In genomic region chr13:33190486-33190885, GRCm38 (mm10) we compare ENCODE assay signal across 8 mouse cellular contexts. TPM values are rescaled to one million over a fixed set of nuclear protein-coding genes. Genes with fewer than 3 reads are reported as not detected.
DNase-seq lines count a peak whose midpoint lies in the region.
"Had no signal": no experiment of that assay in that cellular context is flagged by ENCODE, and none has a peak within 500 bp of the region (broad histone marks: within the 10 kb centered on the region; RNA-seq: fewer than 3 reads in every experiment).

No protein-coding gene starts in this region.

- peak; percentile 11 for DNase-seq in 3T3-L1 (ENCODE audit: low read depth, low spot score)
- peak; percentile 19 to 72 for DNase-seq in adrenal gland, adult (ENCODE audit: inconsistent age in 2 of 2, low spot score in 1 of 2)
- DNase-seq in adrenal gland, adult 8-10 months, result peak; percentile 42
- peak; percentile 47 for DNase-seq in adrenal gland, postnatal 14 days
- DNase-seq in ovary, adult 18-20 months (ENCODE audit: low spot score), result peak; percentile 18

RNA-seq across cellular contexts. Expression of gene Serpinb9d, which starts 2.3 kb away (rescaled TPM):
- total RNA-seq in adrenal gland, adult 8-10 months (2022), result not detected
- total RNA-seq in adrenal gland, postnatal 14 days (2021), result not detected in 2 replicates
- total RNA-seq: adrenal gland, postnatal 25 days; forebrain, postnatal 0 days; MEL had no signal

RNA-seq across cellular contexts. Expression of gene Serpinb9c, which starts 30.9 kb away (rescaled TPM):
- not detected for total RNA-seq in adrenal gland, adult 8-10 months (2022)
- total RNA-seq in adrenal gland, postnatal 14 days (2021), result not detected in 2 replicates
- total RNA-seq: adrenal gland, postnatal 25 days; forebrain, postnatal 0 days; MEL had no signal

RNA-seq across cellular contexts. Expression of gene Serpinb9e, which starts 58.9 kb away (rescaled TPM):
- total RNA-seq in adrenal gland, adult 8-10 months (2022), result not detected
- not detected in 2 replicates for total RNA-seq in adrenal gland, postnatal 14 days (2021)
- total RNA-seq: adrenal gland, postnatal 25 days; forebrain, postnatal 0 days; MEL had no signal

Comparison
In these comparisons a context has a peak if more than half of its experiments do, and no peak if none do; other contexts are left out.
1. Peak in every context shown above with its lines: DNase-seq.